Mouse (Mus musculus): ENCODE measurements at regions not wholly inside any gene's neighbourhood (a gene's known extent, or its start where the extent isn't known, plus 50 kb on each side); places are given as distances from the start of the nearest gene placed in this dataset.

DNA sequence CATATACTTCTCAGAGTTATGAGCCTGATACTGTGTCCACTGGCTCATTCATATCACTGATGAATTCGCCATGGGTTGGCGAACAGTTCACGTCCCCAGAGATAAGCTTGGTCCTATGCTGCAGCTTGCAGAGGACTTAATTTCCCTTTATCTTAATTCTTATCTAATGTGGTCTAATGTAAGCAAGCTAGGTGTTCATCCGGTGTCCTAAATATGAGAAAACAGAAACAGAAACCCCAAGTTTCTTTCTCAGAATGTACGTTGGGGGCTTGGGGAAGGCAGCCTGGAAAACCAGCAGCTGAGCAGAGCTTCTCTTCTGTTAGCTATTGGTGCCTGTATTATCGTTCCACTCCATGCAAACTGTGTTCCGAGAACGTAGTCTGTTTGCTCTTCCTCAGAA lies 170.1 kb downstream of the 1700064H15Rik start:
- peak; percentile 55 for ATAC-seq

- ATAC-seq = no peak
Observed at GRCm38 (mm10) chr3:19457431-19457830, 171.0 kb downstream of the 1700064H15Rik start.

GRCm38 (mm10) chr3:19455838-19456448 lies 172.5 kb downstream of the 1700064H15Rik start:
- no peak for ATAC-seq

GRCm38 (mm10) chr3:19451022-19451421 lies 177.5 kb downstream of the 1700064H15Rik start:
- ATAC-seq = peak; percentile 97

DNA sequence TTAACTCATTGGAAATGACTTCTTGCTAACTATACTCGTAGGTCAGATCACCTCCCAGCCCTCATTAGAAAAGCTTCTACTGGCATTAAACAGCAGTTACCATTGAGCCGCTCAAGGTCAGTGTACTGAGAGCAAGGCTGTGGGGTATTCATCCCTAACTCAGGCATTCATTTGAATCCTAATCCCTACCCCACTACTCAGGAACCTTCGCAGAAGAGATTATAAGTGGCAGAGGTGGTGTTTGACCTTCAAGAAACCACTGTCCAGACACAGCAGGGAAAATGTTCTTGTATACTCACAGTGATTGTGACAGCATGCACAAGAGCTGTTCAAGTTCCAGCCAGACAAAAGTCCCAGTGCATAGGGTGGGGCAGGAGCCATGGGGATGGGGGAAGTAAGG lies 179.5 kb downstream of the 1700064H15Rik start:
- ATAC-seq = no peak

DNA sequence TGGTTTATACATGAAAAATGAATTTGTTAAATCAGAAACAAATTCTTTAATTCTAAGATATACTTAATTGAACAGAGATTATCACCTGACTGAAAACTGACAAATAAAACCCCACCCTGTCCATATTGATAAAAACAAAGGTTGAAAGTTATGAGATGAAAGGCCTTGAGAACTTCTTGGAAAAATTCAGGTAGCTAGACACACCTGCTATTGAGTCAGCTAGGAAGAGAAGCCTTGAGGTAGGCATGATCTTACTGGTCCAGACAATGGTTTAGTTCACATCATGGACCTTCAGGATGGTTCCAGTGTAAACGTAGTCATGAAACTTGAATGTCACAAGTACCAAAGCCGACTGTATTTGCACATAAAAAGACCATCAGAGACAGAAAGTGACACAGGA lies 180.3 kb downstream of the 1700064H15Rik start:
- ATAC-seq = no peak

DNA sequence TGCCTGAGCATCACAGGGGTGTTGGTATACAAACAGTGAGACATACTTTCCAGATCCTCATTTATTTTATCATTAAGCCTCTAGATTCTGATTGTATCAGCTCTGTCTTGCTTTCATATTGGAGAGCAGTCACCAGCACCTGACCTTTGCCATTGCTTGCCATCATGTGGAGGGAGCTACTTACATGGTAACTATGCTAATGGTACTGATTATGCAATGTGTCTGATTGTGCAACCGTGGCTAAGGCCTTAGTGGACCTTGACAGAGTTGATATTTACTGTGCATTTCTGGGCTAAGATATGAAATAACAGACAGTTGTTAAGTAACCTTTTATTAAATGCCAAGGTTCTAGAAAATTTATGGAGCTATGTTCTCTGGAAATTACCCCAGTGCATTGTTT lies 180.7 kb downstream of the 1700064H15Rik start:
- no peak for ATAC-seq

DNA sequence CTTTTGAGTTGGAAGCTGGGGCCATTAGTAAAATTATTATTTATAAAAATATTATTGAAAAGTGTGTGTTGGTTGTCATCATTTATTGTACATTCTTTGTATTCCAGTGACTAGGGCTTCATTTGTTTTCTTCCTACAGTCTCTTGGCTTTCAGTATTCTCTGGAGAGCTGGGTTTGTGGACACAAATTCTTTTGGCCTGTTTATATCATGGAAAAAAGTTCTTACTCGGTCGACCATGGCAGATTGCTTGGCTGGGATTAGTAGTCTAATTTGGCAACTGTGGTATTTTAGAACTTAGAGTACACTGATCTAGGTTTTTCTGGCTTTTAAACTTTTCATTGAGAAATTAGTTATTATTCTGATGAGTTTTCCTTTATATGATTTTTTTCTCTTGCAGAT lies 183.6 kb downstream of the 1700064H15Rik start:
- ATAC-seq = no peak

- no peak for ATAC-seq
Observed at GRCm38 (mm10) chr3:19441827-19442226, 186.7 kb downstream of the 1700064H15Rik start.

GRCm38 (mm10) chr3:19430159-19430558 lies 198.3 kb downstream of the 1700064H15Rik start:
- ATAC-seq = peak; percentile 89

DNA sequence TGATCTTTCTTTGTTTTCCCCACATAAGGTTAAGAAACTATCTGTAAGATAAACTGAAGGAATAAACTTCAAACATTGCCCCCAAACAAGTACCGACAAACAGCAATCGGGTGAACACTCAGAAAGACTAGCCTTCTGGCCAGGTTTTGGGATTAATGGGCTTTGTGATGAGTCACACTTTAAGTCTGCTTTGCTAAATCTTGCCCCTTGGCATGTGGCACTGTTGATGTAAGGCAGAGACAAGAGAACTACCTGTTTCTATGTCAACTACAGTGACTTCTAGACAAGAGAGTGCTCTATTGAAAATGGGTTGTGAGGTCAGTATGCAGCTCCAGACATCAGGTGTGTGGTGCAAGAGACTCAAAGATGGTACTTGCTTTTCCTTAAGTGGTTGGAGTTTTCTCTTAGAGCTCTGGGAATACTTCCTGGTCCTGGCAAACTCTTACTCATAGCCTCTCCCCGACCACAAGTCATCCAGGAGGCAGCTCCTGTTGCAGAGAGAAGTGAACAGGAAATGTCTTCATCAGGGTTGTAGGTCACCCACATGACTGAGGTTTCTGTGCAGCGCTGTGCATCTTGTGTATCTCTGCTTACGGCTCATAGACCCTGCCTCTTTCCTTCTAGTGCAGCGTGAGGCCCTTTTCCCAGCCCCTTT lies 198.9 kb downstream of the 1700064H15Rik start:
- peak; percentile 60 for ATAC-seq

DNA sequence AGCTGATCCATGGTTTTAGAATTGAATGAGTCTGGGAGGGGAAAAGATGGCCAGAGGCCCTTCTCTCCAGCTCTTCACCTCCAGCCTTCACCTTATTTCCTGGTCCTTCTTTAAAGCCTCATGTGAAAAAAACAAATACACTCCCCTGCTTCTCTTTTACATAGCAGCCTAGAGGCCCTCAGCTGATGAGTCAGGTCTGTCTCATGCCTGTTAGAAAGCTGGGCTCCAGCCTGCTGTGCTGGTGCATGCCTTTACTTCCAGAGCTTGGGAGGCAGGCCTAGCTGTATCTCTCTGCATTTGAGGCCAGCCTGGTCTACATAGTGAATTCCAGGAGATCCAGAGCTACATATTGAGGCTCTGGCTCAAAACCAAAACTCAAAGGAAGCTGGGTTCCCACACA lies 199.5 kb downstream of the 1700064H15Rik start:
- ATAC-seq = no peak

DNA sequence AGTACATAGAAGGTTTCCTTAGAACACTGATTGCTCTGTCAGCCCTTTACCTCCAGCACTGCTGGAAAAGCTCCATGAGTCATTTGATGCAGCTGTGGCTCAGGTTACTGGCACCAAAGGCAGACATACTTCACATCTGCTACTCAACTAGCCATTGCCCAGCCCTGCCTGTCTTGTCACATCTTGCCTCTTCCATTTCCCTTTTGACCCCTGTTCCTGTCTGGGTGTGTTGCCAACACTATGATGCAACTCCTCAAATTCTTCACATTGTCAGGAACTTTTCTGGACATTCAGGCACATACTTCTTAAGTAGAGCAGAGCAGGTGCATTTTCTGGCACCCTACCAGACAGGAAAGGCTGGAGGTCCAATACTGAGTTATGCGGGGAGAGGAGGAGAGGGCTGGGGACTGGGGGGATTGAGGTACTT lies 202.3 kb downstream of the 1700064H15Rik start:
- no peak for ATAC-seq

- ATAC-seq = no peak
Observed at GRCm38 (mm10) chr3:19425322-19425721, 203.2 kb downstream of the 1700064H15Rik start.

DNA sequence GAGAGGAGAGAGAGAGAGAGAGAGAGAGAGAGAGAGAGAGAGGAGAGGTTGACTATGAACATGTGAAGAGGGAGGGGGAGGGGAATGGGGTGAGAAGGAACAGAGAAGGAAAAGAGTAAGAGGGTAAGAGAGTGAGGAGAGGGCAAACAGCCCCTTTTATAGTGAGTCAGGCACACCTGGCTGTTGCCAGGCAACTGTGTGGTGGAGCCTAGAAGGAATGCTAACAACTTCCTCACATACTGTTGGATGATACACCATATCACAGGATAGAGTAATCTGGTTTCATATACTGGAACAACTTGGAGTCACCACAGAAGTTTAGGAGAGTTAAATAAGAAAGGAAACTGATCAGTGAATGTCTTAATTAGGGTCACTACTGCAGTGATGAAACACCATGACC lies 204.1 kb downstream of the 1700064H15Rik start:
- ATAC-seq = no peak

GRCm38 (mm10) chr3:19421430-19421944 lies 207.0 kb downstream of the 1700064H15Rik start:
- ATAC-seq = peak; percentile 68

GRCm38 (mm10) chr3:19420912-19421311 lies 207.6 kb downstream of the 1700064H15Rik start:
- no peak for ATAC-seq

- ATAC-seq = peak; percentile 93
Observed at GRCm38 (mm10) chr3:19410938-19411515, 217.4 kb downstream of the 1700064H15Rik start.

- ATAC-seq = no peak
Observed at GRCm38 (mm10) chr3:19408283-19408682, 220.2 kb downstream of the 1700064H15Rik start.

- ATAC-seq = no peak
Observed at GRCm38 (mm10) chr3:19407591-19408090, 220.8 kb downstream of the 1700064H15Rik start.

DNA sequence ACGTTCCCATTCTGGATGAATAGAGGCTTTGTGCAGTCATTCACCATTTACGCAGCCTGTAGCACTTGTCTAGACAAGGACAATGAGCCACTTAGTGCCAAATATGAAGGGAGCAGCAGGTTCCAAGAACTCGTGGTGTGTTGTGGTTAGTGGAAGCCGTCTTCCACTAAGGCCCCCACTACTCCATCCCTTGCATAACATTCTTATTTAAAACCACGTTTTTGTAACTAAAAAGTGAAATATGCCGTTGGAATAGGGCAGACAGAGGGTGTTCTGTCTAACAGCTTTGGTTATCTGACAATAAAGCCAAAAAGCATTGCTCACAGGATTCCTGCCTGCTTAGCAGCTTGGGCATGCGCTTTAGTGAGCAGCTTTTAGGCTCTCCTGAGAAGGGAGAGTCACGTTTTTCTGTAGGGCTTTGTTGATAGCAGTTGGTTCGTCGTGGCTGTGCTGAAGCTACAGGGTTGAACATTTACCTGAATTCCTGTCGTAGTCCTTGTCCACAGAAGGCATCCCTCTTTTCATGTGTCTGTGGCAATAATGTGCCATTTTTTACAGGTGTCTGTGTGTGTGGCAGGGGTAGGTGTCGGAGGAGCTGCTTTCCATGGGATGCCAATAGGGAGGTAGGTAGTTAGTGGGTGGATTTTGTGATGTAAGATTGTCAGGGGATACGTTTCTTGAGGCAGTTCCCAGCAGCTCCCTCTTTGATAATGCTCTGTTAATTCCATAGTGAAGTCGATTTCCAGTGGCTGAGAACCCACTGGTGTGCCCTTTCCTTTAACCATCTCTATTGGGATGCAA lies 221.9 kb downstream of the 1700064H15Rik start:
- ATAC-seq = no peak

GRCm38 (mm10) chr3:19385675-19386074 lies 242.8 kb downstream of the 1700064H15Rik start:
- no peak for ATAC-seq

DNA sequence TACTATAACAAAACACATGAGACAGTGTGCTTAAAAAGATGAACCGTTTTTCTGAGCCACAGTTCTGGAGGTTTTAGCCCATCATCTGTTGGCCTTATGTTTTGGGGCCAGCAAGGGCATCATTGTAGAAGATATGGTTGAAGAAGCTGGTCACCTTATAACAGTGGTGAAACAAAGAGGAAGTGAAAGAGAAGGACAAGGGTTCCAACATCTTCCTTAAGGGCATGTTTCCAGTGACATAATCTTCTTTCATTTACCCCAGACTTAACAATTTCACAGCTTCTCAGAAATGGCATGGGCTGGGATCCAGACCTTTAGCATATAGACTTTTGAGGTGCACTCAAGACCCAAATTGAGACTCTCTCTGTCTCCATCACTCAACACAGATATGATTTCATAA lies 259.5 kb downstream of the 1700064H15Rik start:
- no peak for ATAC-seq
